Mouse (Mus musculus): ENCODE measurements at regions not wholly inside any gene's neighbourhood (a gene's known extent, or its start where the extent isn't known, plus 50 kb on each side); places are given as distances from the start of the nearest gene placed in this dataset.

DNA sequence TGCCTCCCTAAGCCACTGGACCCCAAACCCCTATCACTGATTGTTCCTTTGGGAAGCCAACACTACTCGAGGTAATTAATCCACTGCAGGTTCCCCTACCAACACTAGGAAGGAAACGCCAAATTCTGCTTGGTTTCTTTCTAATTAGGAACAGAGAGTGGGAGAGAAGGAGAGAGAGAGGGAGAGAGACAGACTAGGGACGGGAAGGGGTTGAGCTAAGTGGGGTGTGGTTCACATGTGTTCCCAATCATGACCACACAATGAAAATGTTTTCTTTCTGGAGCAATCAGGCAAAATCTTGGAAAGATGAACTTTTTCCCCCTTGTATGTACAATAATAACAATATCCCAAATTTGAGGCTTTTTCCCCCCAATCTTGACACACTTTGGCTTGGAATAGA, 619.3 kb downstream of the Gm826 start:
- no peak overlapping the region for H3K27ac ChIP-seq (ENCODE audit: control insufficient read depth, low read depth, low read length)
- no peak for DNase-seq (ENCODE audit: low read depth, low spot score)
- no peaks in the 10 kb centered on the region for H3K9me3 ChIP-seq (replicated peaks; ENCODE audit: insufficient read depth, low read length)
- H3K36me3 ChIP-seq (ENCODE audit: control insufficient read depth in 1 of 2, insufficient read depth in 2 of 2, low read length in 2 of 2) = no peaks in the 10 kb centered on the region
- TF ChIP-seq MYB (IDR thresholded peaks at IDR 0.05; ENCODE audit: low read depth, low read length) (no peak), POLR2AphosphoS2 (IDR thresholded peaks at IDR 0.05; ENCODE audit: low read length) (no peak), E2F4 (IDR thresholded peaks at IDR 0.05; ENCODE audit: borderline replicate concordance, low read depth, low read length) (no peak), TCF12 (IDR thresholded peaks at IDR 0.05; ENCODE audit: low read depth, low read length) (no peak), GATA1 (IDR thresholded peaks at IDR 0.05; ENCODE audit: low read depth, low read length) (no peak), UBTF (IDR thresholded peaks at IDR 0.05; ENCODE audit: borderline replicate concordance, insufficient read depth, low read depth, low read length) (no peak), CHD2 (IDR thresholded peaks at IDR 0.05; ENCODE audit: low read length) (no peak), SMC3 (IDR thresholded peaks at IDR 0.05; ENCODE audit: low read depth, low read length) (no peak), RCOR1 (IDR thresholded peaks at IDR 0.05; ENCODE audit: low read depth, low read length) (no peak), POLR2AphosphoS5 (IDR thresholded peaks at IDR 0.05; ENCODE audit: borderline replicate concordance, low read depth, low read length) (no peak), USF2 (IDR thresholded peaks at IDR 0.05; ENCODE audit: borderline replicate concordance in 1 of 2, insufficient read depth in 1 of 2, low read depth in 1 of 2, low read length in 2 of 2) (no peak), ZKSCAN1 (IDR thresholded peaks at IDR 0.05; ENCODE audit: low read depth, low read length) (no peak), ZNF384 (IDR thresholded peaks at IDR 0.05; ENCODE audit: low read depth, low read length) (no peak), GABPA (IDR thresholded peaks at IDR 0.05; ENCODE audit: low read depth, low read length) (no peak), MEF2A (IDR thresholded peaks at IDR 0.05; ENCODE audit: extremely low read depth, insufficient replicate concordance, low read depth, low read length, poor library complexity, severe bottlenecking) (no peak), ETS1 (IDR thresholded peaks at IDR 0.05; ENCODE audit: low read depth, low read length) (no peak), NELFE (IDR thresholded peaks at IDR 0.05; ENCODE audit: low read depth, low read length) (no peak)
- no peaks in the 10 kb centered on the region for H3K79me2 ChIP-seq (ENCODE audit: control insufficient read depth, insufficient read depth, low read length, poor library complexity)
- no peak overlapping the region for H3K4me3 ChIP-seq (ENCODE audit: control insufficient read depth in 1 of 2, insufficient read depth in 1 of 2, low read depth in 2 of 2, low read length in 2 of 2)
- H3K9ac ChIP-seq (ENCODE audit: control insufficient read depth, low read depth, low read length, poor library complexity, severe bottlenecking) = no peak overlapping the region
- no peaks in the 10 kb centered on the region for H3K27me3 ChIP-seq (ENCODE audit: control insufficient read depth in 1 of 2, insufficient read depth in 2 of 2, low read length in 2 of 2)
- no peaks in the 10 kb centered on the region for H3K4me1 ChIP-seq (ENCODE audit: control insufficient read depth in 1 of 2, insufficient read depth in 2 of 2, low read length in 2 of 2)

- no peak overlapping the region for H3K4me3 ChIP-seq (ENCODE audit: control insufficient read depth in 1 of 2, insufficient read depth in 1 of 2, low read depth in 2 of 2, low read length in 2 of 2)
- no peak for DNase-seq (ENCODE audit: low read depth, low spot score)
- H3K9ac ChIP-seq (ENCODE audit: control insufficient read depth, low read depth, low read length, poor library complexity, severe bottlenecking) = no peak overlapping the region
- no peaks in the 10 kb centered on the region for H3K79me2 ChIP-seq (ENCODE audit: control insufficient read depth, insufficient read depth, low read length, poor library complexity)
- H3K36me3 ChIP-seq (ENCODE audit: control insufficient read depth in 1 of 2, insufficient read depth in 2 of 2, low read length in 2 of 2) = no peaks in the 10 kb centered on the region
- H3K27ac ChIP-seq (ENCODE audit: control insufficient read depth, low read depth, low read length) = no peak overlapping the region
- H3K9me3 ChIP-seq (replicated peaks; ENCODE audit: insufficient read depth, low read length) = no peaks in the 10 kb centered on the region
- no peaks in the 10 kb centered on the region for H3K27me3 ChIP-seq (ENCODE audit: control insufficient read depth in 1 of 2, insufficient read depth in 2 of 2, low read length in 2 of 2)
- no peak for TF ChIP-seq GABPA (IDR thresholded peaks at IDR 0.05; ENCODE audit: low read depth, low read length)
- TF ChIP-seq MXI1 (IDR thresholded peaks at IDR 0.05; ENCODE audit: low read depth, low read length) = no peak
- TF ChIP-seq EP300 (IDR thresholded peaks at IDR 0.05; ENCODE audit: low read depth in 1 of 2, low read length in 2 of 2) = no peak
- TF ChIP-seq HCFC1 (IDR thresholded peaks at IDR 0.05; ENCODE audit: low read depth, low read length) = no peak
- TF ChIP-seq KAT2A (conservative IDR thresholded peaks at IDR 0.05; ENCODE audit: low read depth, low read length) = no peak
- no peak for TF ChIP-seq ZNF384 (IDR thresholded peaks at IDR 0.05; ENCODE audit: low read depth, low read length)
- no peak for TF ChIP-seq ZMIZ1 (IDR thresholded peaks at IDR 0.05; ENCODE audit: low read depth, low read length)
- TF ChIP-seq UBTF (IDR thresholded peaks at IDR 0.05; ENCODE audit: borderline replicate concordance, insufficient read depth, low read depth, low read length) = no peak
- TF ChIP-seq NELFE (IDR thresholded peaks at IDR 0.05; ENCODE audit: low read depth, low read length) = no peak
- no peak for TF ChIP-seq CTCF (IDR thresholded peaks at IDR 0.05 in 2 of 3, conservative IDR thresholded peaks at IDR 0.05 in 1 of 3; ENCODE audit: control insufficient read depth in 1 of 3, insufficient read depth in 1 of 3, low read depth in 2 of 3, low read length in 3 of 3, poor library complexity in 1 of 3, severe bottlenecking in 1 of 3)
- no peak for TF ChIP-seq MYB (IDR thresholded peaks at IDR 0.05; ENCODE audit: low read depth, low read length)
- TF ChIP-seq POLR2AphosphoS5 (IDR thresholded peaks at IDR 0.05; ENCODE audit: borderline replicate concordance, low read depth, low read length) = no peak
- TF ChIP-seq ZKSCAN1 (IDR thresholded peaks at IDR 0.05; ENCODE audit: low read depth, low read length) = no peak
- no peak for TF ChIP-seq RAD21 (IDR thresholded peaks at IDR 0.05; ENCODE audit: low read depth, low read length)
- no peak for TF ChIP-seq MAZ (IDR thresholded peaks at IDR 0.05; ENCODE audit: low read depth, low read length)
- TF ChIP-seq USF2 (IDR thresholded peaks at IDR 0.05; ENCODE audit: borderline replicate concordance in 1 of 2, insufficient read depth in 1 of 2, low read depth in 1 of 2, low read length in 2 of 2) = no peak
- no peaks in the 10 kb centered on the region for H3K4me1 ChIP-seq (ENCODE audit: control insufficient read depth in 1 of 2, insufficient read depth in 2 of 2, low read length in 2 of 2)
Measured at GRCm38 (mm10) chr2:159718738-159719137, 615.2 kb downstream of the Gm826 start.
